Mouse (Mus musculus) spleen, postnatal 4 days (tissue): ENCODE measurements around the gene Tnfrsf22.
"Not testable (repeated sequence)": the region's sequence is repeated elsewhere in the genome, so short reads cannot be mapped to it uniquely, and the experiment has no call there.

ENCODE experiments used
- DNase-seq, 2 experiments: peaks; one replicate each; pipeline ENCODE4 v3.0.0; 2022; ENCODE audit warnings: low spot score in 2 of 2

Gene Tnfrsf22

DNA sequence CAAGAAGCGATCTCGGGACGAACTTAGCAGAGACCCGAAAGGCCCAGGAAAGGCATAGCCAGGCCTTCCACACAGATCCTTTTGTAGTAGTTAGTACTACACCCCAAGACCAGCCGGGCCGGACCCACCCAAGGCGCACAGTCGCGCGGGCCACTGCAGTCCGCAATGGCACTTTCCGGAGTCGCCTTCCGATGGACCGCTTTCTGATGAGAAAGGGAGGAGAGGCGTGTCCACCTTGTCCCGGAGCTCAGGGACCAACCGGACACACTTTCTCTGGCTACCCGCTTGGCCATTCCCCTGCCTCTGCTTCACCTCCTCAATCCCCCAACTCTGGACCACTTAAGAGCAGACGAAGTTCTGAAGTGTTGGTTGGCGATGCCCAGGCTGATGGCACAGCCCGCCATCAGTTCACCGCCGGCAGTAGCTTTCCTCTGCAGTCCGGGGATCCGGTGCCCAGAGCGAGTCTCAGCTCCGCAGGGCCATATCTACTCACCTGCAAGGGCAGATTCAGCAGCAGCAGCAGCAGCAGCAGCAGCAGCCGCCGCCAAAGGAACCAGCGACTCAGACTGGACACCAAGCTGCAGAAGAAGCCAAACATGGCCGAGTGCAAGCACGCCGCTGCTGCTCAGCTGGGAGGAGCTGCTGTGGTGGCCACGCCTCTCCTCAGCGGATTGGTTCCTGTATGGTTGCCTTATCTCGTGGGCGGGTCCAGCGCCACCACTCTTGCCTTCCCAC lies at the start of gene Tnfrsf22:
Gene Tnfrsf22, minus strand, starts transcription at position 628 of the 735 bp plus-strand sequence.
- DNase-seq, result peak; percentile 72 to 85

GRCm38 (mm10) chr7:143696140-143696539 lies 46.7 kb upstream of the Tnfrsf22 start:
- DNase-seq, result peak in 1 of 2 experiments; percentile 67

DNA sequence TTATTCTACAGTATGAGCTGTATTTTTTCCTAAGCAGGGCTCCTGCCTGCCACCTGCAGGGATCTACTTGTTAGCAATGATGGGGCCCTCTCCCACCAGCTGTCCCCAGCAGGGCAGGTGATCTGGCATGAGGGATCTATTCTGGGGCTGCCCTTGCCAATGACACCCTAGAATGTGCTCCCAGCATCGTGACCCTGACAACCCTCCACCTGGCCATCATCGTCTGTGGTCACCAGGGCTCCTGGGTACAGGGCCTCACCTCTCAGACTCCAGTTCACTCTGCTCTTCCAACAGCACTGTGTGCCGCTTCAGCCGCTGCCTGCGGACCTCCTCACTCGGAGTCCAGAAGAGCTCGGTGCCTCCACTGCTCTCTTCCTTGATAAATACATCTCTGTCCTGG lies 45.1 kb upstream of the Tnfrsf22 start:
- DNase-seq, result peak in 1 of 2 experiments; percentile 51

- peak in 1 of 2 experiments; percentile 54 for DNase-seq
Observed at GRCm38 (mm10) chr7:143692746-143693510, 43.5 kb upstream of the Tnfrsf22 start.

DNA sequence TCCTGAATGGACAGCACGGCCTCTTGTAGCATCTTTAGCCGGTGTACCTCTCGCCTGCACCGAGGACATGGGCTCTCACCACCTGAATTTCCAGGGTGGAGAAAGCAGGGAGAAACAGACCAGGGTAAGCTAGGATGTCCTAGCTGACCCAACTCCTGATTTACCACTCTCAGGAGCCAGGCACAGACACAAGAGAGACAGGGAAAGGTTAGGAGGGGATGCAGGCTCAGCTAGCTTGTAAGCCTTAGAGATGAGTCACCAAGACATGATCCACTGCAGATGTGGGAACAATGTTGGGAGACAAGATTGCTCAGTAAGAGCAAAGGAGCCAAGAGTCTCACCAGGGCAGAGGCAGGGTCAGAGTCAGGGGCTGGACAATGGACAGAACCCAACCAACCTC lies 42.4 kb upstream of the Tnfrsf22 start:
- DNase-seq, result peak in 1 of 2 experiments; percentile 53

DNA sequence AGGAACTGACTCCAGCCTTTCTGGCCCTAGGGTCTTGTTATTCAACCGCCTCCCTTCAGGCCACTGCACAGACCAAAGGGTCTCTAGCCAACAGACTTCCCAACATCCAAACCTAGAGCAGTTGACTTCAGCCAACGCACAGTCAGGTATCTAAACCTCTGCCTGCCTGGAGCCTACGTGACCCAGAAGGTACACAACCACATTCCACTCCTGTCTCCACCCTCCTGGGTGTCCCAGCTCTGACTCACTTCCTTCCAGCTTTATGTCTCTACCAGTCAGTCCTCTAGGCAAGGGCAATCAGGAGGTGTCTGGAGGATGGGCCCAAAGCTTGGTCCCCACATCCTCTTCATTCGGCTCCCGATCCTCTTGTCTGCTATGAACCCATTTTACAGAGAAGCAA lies 41.7 kb upstream of the Tnfrsf22 start:
- DNase-seq, result peak in 1 of 2 experiments; percentile 53

GRCm38 (mm10) chr7:143689946-143690345 lies 40.5 kb upstream of the Tnfrsf22 start:
- peak in 1 of 2 experiments; percentile 56 for DNase-seq

DNA sequence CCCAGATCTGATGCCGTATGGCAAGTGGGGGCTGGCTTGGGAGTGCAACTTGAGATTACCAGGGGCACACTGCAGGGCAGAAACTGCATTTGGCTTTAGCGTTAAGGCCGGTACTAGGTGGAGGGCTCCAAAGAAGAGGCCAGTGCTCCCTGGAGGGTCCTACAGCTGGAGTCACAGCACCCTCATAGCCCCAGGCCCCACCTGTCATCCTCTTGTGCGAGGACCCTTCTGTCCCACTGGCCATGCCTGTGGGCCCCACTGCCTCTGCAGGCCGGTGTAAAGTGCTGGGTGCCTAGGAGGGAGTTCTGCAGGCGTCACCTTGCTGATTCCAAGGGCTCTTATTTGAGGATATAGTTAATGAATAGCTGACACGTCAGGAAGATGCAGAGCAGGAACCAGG lies 40.0 kb upstream of the Tnfrsf22 start:
- DNase-seq, result peak in 1 of 2 experiments; percentile 55

- peak in 1 of 2 experiments; percentile 59 for DNase-seq
Observed at GRCm38 (mm10) chr7:143686676-143687075, 37.2 kb upstream of the Tnfrsf22 start.

DNA sequence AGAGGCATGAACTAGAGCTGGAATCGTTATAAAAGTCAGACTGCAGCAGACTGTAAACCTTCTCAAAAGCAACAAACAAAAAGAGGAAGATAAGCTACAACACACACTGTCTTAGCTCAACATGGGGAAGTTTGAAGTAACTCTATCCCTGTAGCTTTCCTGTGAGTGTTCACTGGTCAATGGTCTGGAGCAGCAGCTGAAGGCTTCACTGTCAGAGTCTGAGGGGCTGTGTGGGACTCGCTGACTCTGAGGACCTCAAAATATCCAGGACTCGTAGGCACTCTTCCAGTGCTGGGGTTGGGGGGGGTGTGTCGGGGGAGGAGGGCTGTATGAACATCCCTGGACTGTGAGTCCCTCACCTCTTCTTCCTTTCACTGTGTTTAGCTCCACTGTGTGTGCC lies 36.7 kb upstream of the Tnfrsf22 start:
- peak in 1 of 2 experiments; percentile 8 for DNase-seq

- peak; percentile 64 to 76 for DNase-seq
Observed at GRCm38 (mm10) chr7:143685359-143686067, 36.1 kb upstream of the Tnfrsf22 start, which contains the start of gene Tnfrsf23. Gene Tnfrsf23 (minus strand): TSS chr7:143685872.

DNA sequence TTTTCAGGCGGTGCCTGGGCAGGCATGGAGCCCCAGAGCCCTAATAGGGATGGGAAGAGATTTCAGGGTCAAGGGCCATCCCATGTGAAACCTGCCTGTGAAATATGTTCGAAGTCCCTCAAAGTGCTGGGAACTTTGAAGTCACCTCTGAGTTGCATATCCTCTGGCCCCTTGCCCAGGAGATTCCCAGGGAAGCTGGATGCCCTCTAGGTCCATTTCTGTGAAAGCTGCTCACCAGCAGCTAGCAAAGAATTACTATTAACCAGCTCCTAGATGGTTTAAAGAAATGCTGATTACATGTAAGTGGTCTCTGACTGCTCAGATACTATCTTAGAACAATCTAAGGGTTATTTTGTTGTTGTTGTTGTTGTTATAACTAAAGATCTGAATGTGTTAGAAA lies 35.1 kb upstream of the Tnfrsf22 start:
- peak in 1 of 2 experiments; percentile 23 for DNase-seq

GRCm38 (mm10) chr7:143681566-143681965 lies 32.1 kb upstream of the Tnfrsf22 start:
- DNase-seq, result peak; percentile 6 to 53

- peak; percentile 3 to 56 for DNase-seq
Observed at GRCm38 (mm10) chr7:143680836-143681235, 31.4 kb upstream of the Tnfrsf22 start.

DNA sequence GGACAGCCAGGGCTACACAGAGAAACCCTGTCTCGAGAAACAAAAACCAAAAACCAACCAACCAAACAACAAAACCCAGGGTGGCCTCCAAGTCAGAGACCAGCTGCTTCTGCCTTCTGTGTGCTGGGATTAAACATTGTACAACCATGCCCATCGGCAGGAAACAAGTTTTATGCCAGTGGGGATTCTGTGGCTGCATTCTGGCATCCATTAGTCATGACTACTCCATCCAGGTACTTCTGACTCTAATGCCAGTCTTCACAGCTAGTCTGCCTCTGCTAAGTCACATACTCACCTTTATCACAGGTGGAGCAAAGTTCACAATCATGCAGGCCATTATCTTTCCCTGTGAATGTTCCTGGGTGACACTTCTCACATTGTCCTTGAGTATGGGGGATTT lies 30.2 kb upstream of the Tnfrsf22 start:
- peak; percentile 6 to 38 for DNase-seq

DNA sequence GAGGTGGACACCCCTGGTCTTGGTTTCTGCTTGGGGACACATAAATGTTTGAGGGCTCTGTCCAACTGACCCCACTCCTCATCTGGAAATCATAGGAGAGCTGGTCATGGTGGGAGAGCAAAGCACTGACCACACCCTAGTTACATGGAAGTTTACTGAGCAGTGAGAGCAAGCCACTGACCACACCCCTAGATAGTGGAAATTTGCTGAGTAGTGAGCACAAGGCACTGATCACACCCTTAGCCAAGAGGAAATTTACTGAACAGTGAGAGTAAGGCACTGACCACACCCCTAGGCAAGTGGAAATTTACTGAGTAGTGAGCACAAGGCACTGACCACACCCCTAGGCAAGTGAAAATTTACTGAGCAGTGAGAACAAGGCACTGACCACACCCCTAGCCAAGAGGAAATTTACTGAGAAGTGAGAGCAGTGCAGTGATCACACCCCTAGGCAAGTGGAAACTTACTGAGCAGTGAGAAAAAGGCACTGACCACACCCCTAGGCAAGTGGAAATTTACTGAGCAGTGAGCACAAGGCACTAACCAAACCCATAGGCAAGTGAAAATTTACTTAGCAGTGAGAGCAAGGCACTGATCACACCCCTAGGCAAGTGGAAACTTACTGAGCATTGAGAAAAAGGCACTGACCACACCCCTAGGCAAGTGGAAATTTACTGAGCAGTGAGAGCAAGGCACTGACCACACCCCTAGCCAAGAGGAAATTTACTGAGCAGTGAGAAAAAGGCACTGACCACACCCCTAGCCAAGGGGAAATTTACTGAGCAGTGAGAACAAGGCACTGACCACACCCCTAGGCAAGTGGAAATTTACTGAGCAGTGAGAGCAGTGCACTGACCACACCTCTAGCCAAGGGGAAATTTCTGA lies 17.2 kb upstream of the Tnfrsf22 start:
- DNase-seq, result peak in 1 of 2 experiments; percentile 23

- DNase-seq, result peak in 1 of 2 experiments; percentile 43
Observed at GRCm38 (mm10) chr7:143663470-143663869, 14.0 kb upstream of the Tnfrsf22 start.

DNA sequence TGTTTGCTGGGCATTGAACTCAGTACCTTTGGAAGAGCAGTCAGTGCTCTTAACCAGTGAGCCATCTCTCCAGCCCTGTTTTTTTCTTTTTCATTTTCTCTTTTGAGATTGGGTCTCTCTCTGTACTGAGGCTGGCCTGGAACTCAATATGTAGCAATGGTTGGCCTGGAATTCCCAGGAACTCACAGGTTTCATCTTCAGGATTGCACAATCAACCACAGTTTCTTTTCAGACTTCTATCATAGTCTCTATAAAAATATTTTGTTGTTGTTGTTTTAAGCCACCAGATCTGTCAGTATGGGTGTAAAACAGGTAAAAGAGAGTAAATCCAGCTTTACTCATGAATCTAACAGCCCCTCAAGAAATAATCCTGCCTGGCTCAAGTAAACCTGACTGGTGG lies 11.3 kb upstream of the Tnfrsf22 start:
- peak in 1 of 2 experiments; percentile 25 for DNase-seq

DNA sequence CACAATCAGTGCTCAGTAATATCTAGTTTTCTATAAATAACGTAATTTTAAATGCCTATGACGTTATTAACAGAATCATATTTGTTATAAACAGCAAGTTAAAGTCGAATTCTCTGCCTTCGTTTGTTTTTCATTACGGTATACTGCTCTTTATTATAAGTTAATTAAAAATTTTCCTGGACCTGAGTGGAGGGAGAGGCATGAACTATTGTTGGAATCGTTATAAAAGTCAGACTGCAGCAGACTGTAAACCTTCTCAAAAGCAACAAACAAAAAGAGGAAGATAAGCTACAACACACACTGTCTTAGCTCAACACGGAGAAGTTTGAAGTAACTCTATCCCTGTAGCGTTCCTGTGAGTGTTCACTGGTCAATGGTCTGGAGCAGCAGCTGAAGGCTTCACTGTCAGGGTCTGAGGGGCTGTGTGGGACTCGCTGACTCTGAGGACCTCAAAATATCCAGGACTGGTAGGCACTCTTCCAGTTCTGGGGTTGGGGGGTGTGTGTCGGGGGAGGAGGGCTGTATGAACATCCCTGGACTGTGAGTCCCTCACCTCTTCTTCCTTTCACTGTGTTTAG lies 397 bp upstream of the Tnfrsf22 start:
- DNase-seq, result peak in 1 of 2 experiments; percentile 62

DNA sequence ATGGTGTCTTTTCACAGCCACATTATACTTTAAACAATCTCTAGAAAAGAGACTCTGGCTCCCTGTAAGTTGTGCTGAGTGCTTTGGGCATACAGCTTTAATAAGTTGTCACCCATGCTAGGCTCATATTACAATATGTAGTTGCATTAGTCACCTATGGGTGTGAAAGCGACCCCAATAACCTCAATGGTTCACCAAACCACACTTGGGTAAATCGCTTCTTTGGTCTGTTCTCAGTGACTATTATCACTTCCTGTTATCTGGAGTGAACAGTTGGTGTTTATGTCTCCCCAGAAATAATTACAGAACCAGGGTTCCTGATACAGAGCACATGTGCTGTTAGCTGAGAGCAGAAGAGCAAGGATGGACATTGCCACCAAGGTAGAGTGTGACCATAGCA lies 5.5 kb downstream of the Tnfrsf22 start:
- not testable (repeated sequence) for DNase-seq

DNA sequence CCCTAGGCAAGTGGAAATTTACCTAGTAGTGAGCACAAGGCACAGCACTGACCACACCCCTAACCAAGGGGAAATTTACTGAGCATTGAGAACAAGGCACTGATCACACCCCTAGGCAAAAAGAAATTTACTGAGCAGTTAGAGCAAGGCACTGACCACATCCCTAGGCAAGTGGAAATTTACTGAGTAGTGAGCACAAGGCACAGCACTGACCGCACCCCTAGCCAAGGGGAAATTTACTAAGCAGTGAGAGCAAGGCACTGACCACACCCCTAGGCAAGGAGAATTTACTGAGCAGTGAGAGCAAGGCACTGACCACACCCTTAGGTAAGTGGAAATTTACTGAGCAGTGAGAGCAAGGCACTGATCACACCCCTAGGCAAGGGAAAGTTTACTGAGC lies 12.8 kb downstream of the Tnfrsf22 start:
- DNase-seq, result no peak
